Mouse (Mus musculus) layer of hippocampus, adult 2 months (tissue): ENCODE results near the gene 4930452B06Rik. TPM values are rescaled to one million over a fixed set of nuclear protein-coding genes. Genes with fewer than 3 reads are reported as not detected.

Experiments
- DNase-seq, 2 experiments: peaks; one replicate each; pipeline ENCODE4 v3.0.0; 2022; ENCODE audit warnings: low spot score in 2 of 2
- H3K27ac ChIP-seq: fragments of 200-600 bp; 2 replicates; pipeline ENCODE4 v1.8.1; 2022
- H3K4me3 ChIP-seq: fragments of 200-600 bp; 2 replicates; pipeline ENCODE4 v1.8.1; 2022; ENCODE audit warnings: mild to moderate bottlenecking
- CTCF ChIP-seq: fragments of 200-600 bp; conservative IDR thresholded peaks from 2 replicates; pipeline ENCODE4 v1.8.1; 2022; ENCODE audit warnings: antibody characterized with exemption, mild to moderate bottlenecking, moderate library complexity
- total RNA-seq, 2 experiments: library from RNA; stranded (reverse); gene quantifications; 2 replicates each; pipeline ENCODE4 v1.2.3; 2021

The 4930452B06Rik gene
- total RNA-seq, 2 experiments from 2014 or later = 4.9 to 5.7 TPM

DNA sequence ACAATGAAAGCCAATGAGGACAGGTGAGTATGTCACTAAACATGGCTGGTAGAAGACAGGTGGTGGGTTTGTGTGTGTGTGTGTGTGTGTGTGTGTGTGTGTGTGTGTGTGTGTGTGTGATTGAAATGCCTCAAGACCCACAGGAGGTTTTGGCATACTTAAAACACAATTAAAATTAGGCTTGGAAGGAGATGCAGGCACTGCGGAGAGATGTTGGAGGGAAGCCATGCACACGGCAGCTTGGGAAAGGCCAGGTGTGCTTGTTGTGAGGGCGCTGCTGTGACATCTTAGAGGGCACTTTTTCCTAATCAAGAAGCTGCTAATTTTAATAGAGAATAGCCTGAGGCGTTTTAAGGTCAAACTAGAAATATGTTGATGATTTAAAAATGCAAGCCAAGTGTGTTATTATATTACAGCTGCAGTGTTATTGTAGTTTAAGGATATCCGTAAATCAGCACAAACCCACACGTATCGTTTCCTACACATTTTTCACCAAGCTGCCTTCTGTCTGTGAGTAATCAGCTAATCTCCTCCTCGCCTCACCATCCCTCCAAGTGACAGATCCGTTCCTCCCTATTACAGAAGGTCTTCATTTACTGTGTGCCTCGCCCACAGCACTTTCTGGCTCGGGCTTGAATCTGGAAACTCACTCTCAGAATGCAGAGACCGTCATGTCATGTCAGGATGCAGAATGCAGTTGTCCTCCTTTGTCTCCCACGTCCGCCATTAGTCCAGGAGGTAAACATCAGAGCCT is 201.5 kb downstream of the 4930452B06Rik start:
- TF ChIP-seq CTCF = no peak
- Histone ChIP-seq H3K27ac (no peak overlapping the region), H3K4me3 (no peak overlapping the region)
- DNase-seq = peak in 1 of 2 experiments; percentile 24

- TF ChIP-seq CTCF = no peak
- DNase-seq = no peak
These were observed 203.1 kb downstream of the 4930452B06Rik start for GRCm38 (mm10) chr14:8462973-8463372.

GRCm38 (mm10) chr14:8462321-8462909 is 203.6 kb downstream of the 4930452B06Rik start:
- H3K27ac ChIP-seq = no peak overlapping the region
- DNase-seq = no peak
- no peak overlapping the region for H3K4me3 ChIP-seq
- no peak for TF ChIP-seq CTCF

More at GRCm38 (mm10) chr14:8462973-8463372, 203.1 kb downstream of the 4930452B06Rik start:
- no peak overlapping the region for H3K4me3 ChIP-seq
- no peak overlapping the region for H3K27ac ChIP-seq

DNA sequence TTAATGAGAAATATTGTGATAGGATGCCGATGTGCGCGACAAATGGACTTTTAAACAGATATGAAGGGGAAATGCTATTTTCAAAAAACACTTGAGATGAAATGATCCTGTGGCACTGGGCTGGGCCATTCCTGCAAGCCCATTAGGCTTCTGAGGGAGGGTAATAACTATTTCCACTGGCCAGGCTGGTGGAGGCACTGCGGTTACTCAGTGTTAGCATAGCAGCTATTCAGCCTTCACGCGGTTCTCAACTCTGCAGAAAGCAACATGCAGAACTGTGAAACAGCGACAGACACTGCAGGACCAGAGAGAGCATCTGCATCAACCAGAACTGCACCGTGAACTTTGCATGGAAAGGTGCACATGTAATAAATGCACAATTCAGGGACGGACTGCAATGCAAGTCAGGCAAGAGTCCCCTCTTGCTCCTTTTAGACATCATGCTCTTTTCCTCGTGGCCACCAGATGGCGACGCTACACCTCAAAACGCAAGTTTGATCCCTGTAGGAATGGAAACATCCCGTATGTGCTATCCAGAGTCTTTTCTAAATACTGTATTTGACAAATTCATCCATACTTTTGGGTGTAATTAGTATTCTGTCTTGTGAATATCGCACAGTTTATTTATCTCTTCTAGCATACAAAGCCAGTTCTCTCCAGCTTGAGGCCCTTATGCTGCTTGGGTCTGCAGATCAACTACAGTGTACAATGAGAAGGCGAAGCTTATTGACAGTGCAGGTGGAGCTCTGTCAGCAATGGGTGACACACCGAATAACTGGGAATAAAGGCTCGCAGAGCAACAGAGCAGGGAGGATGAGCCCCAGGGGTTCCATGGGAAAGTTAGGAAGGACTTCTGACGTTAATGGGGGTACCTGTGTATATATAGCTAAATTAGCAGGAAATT is 205.6 kb downstream of the 4930452B06Rik start:
- peak overlapping the region; percentile 31 for H3K4me3 ChIP-seq
- no peak overlapping the region for H3K27ac ChIP-seq

GRCm38 (mm10) chr14:8459759-8460158 is 206.3 kb downstream of the 4930452B06Rik start:
- no peak overlapping the region for H3K27ac ChIP-seq
- no peak for TF ChIP-seq CTCF
- no peak for DNase-seq
- H3K4me3 ChIP-seq = no peak overlapping the region

More for the DNA sequence above, 205.6 kb downstream of the 4930452B06Rik start:
- peak; percentile 94 for TF ChIP-seq CTCF
- DNase-seq = peak; percentile 59 to 75

- DNase-seq = no peak
- TF ChIP-seq CTCF = no peak
- no peak overlapping the region for H3K27ac ChIP-seq
- no peak overlapping the region for H3K4me3 ChIP-seq
These were observed 214.9 kb downstream of the 4930452B06Rik start for GRCm38 (mm10) chr14:8451117-8451516.

- no peak overlapping the region for H3K27ac ChIP-seq
- H3K4me3 ChIP-seq = no peak overlapping the region
- no peak for DNase-seq
- TF ChIP-seq CTCF = no peak
These were observed 215.7 kb downstream of the 4930452B06Rik start for GRCm38 (mm10) chr14:8450342-8450741.

GRCm38 (mm10) chr14:8449299-8449698 is 216.7 kb downstream of the 4930452B06Rik start:
- DNase-seq = no peak
- Histone ChIP-seq H3K27ac (no peak overlapping the region), H3K4me3 (no peak overlapping the region)
- TF ChIP-seq CTCF = no peak

DNA sequence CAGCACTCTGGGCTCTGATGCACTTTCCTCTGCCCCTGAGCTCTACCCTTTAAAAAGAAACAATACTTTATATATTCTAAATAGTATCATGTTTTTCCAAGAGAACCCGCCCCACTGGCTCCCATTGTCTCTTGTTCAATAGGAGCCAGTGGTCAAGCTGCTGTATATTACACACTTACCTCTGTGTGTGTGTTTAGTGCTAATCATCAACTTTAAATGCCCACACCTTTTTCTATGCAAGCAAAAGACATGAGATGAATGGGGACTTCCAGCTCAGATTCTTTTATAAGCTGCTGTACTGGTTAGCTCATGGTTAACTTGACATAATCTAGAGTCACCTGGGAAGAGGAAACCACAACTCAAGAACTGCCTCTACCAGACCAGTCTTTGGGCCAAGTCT is 218.7 kb downstream of the 4930452B06Rik start:
- no peak for TF ChIP-seq CTCF
- no peak for DNase-seq

GRCm38 (mm10) chr14:8444363-8444762 is 221.7 kb downstream of the 4930452B06Rik start:
- Histone ChIP-seq H3K4me3 (no peak overlapping the region), H3K27ac (no peak overlapping the region)
- TF ChIP-seq CTCF = no peak
- no peak for DNase-seq

More for the DNA sequence above, 218.7 kb downstream of the 4930452B06Rik start:
- Histone ChIP-seq H3K27ac (no peak overlapping the region), H3K4me3 (no peak overlapping the region)

GRCm38 (mm10) chr14:8442691-8443090 is 223.3 kb downstream of the 4930452B06Rik start:
- H3K4me3 ChIP-seq = no peak overlapping the region
- TF ChIP-seq CTCF = no peak

GRCm38 (mm10) chr14:8441623-8442022 is 224.4 kb downstream of the 4930452B06Rik start:
- TF ChIP-seq CTCF = no peak
- DNase-seq = no peak
- Histone ChIP-seq H3K27ac (no peak overlapping the region), H3K4me3 (no peak overlapping the region)

More at GRCm38 (mm10) chr14:8442691-8443090, 223.3 kb downstream of the 4930452B06Rik start:
- no peak for DNase-seq
- no peak overlapping the region for H3K27ac ChIP-seq
